Mouse (Mus musculus) common myeloid progenitor, adult 5-6 weeks (primary cell): ENCODE measurements around the gene Slx1b. TPM values are rescaled to one million over a fixed set of nuclear protein-coding genes. Genes with fewer than 3 reads are reported as not detected.
A peak's percentile ranks its signal among the peaks of the same experiment; 100 is the strongest.
"Not testable (repeated sequence)": the region's sequence is repeated elsewhere in the genome, so short reads cannot be mapped to it uniquely, and the experiment has no call there.

Experiments used
- ATAC-seq: replicated peaks from 2 replicates; pipeline ENCODE4 v1.8.0; 2016; ENCODE audit warnings: low read depth, mild to moderate bottlenecking, moderate TSS enrichment, inconsistent platforms; ENCODE audit not compliant: poor library complexity, severe bottlenecking
- total RNA-seq: library from RNA; stranded (forward); fragments of 200-1000, 187-1606 nt; gene quantifications from 2 replicates; pipeline ENCODE4 v1.2.3, GENCODE M21; 2017

Slx1b gene
- 3.4 and 6.0 TPM in 2 replicates for total RNA-seq

DNA sequence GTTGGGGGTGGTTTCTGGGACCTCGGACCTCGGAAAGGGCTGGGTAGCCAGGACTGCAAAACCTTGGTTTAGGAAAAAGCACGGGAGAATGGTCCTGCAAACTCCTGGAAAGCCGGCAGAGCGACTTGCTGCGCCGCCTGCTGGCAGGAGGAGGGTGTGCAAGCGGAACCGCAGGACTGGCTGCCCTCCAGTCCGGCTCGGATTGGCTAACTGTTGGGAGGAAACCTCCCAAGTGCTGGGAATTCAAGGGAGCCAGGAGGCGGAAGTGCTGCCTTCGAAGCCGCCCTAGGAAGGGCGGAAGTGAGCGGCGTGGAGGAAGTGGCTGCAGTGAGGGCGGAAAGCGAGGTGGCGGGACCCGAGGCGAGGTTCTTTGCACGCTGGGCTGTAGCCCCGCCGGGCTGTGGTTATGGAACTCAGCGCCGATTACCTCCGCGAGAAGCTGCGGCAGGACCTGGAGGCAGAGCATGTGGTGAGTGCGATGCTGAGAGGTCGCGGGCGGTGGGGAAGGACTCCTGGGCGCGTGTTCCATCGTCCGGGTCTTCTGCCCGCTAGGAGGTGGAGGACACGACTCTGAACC, at the start of gene Slx1b:
Gene Slx1b, minus strand, starts transcription at position 154 of the 577 bp plus-strand sequence.
- peak; percentile 92 for ATAC-seq

DNA sequence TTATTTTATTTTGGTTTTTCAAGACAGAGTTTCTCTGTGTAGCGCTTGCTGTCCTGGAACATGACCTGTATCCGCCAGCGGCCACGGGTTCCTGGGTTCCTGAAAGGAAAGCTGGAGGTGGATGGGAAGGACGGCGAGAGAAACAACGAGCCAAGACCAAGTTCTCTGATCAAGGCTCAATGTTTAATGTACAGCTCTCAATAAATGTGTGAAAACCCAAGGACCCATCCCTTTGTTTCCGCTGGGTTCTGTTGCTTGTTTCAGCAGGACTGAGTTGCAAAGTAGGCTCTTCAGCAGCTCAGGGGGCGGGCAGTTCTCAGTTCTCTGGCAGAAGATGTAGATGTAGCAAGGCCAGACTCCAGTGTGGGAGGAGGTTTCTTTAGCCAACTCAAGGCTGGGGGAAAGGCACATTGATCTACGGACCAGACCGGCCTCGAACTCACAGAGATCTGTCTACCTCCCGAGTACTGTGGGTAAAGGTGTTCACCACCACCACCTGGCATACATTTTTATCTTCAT, 46.4 kb upstream of the Slx1b start:
- ATAC-seq = no peak

DNA sequence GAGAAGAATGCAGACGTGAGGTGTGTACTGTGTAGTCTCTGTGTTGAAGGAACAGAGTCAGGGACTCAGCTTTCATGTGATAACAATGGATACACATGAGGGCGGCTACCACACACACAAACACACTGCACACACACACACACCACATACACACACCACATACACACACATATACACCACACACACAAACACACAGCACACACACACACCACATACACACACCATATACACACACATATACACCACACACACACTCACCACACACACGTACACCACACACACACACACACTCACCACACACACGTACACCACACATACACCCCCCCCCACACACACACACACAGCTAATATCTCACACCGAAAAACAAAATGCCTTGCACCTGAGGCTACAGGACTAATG, 45.9 kb upstream of the Slx1b start:
- no peak for ATAC-seq

DNA sequence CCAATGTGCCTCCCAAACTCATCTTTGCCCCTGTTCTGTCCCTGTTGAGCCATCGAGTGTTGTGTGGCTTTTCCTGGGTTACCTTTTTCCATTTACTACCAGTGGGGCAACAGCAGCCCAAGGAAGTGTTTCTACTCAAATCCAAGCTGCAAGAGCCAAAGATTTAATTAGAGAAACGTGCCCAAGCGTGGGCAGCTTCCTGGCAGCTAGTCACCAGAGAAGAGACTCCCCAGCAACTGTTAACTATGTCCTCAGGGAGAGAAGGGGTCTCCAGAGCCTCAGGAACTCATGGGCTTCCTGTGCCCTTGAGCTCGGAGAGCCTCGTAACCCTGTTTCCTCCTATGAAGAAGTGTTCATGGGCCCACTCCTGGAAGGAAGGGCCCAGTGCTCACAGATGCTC, 45.4 kb upstream of the Slx1b start:
- ATAC-seq = no peak

DNA sequence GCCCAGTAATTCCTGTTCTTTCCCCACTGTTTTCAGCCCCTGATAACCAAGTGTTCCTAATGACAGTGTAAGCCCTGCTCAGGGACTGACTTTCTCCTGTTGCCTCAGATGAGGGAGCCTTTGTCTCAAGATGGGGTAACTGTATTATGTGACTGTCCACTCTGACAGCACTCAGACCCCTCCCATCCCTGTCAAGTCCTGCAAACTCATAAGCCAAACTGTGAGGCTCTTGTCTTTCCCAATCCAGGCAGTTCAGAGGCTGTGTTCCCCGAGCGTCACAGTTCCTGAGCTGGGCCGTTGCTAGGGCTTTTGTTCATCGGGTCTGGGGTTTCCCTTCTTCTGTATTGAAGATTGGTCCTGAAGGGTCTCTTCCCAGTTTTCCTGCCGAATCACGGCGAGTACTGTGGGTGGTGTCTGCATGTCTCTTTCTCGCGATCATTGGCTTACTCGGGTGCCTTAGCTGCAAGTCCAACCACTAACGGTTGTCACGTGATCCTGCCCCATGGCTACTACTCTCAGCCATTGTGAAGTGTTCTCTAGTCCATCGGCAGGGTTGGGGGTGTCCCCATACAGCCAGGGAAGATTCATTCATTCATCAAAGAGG, 44.6 kb upstream of the Slx1b start:
- ATAC-seq = no peak

DNA sequence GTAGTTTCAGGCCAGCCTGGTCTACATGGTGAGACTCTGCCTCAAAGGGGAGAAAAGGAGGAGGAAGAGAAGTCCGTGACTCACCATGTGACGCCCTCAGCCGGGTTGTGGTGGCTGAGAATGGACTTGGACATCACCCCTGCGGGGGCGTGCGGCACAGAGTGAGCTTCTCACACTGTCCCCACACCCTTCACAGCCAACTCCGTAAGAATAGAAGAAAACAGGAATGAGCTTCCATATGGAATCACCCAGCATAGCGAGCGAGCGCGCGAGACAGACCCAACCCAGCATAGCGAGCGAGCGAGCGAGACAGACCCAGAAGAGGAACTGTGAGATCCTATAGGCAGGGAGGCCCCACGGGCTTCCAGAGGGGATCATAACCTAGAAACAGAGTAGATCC, 44.0 kb upstream of the Slx1b start:
- no peak for ATAC-seq

DNA sequence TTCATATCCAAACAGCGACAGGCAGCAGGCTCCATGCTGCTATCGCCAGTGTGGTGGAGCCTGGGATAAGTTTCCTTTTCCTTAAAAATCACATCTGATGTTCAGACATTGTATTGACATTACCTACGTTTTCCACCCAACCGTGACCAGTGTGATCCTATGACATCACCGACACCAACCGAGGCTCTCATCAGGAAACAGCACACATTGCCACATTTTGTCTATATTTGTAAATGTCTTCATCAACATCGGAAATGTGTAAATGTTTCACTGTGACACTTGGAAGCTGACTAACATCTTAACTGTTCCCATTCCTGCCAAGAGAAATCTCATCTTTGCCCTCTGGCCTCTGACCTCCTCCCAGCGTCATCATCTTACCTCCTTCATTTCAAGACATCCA, 40.5 kb upstream of the Slx1b start:
- no peak for ATAC-seq

DNA sequence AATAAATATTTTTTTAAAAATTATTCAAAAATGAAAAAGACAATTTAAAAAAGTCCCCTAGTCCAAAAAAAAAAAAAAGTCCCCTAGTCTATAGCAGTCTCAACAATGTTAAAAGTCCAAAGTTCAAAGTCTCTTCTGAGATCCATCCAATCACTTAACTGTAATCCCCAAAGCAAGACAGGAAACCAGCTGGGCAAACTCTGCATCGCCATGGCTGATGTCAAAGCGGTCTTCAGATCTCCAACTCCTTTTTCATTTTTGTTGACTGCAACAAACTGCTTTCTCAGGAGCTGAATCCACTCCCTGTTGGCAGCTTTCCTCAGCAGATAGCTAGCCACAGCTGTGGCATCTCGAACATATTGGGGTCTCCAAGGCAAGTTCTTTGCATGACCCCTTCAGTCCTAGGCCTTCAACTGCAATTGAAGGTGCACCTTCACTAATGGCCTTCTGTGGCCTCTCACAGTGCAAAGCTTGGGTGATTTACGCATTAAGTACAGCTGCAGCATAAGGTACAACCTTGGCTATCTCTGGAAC, 34.7 kb upstream of the Slx1b start:
- not testable (repeated sequence) for ATAC-seq

DNA sequence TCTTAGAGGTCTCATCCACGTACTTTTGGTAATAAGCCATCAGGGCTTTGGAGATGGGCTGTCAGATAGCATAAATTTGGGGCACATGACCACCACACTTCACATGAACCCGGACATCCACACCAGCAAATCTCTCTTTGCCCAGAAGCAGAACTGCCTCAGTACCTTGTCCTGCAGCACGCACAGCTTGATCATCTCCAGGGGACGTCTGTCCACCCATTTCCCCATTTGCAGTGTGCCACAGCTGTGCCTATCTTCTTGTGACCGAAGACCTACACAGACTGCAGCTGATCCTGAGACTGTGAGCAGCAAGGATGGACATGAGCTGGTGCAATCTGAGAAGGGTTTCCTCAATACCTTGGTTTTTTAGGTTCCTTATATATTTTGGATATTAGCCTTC, 30.1 kb upstream of the Slx1b start:
- ATAC-seq = peak; percentile 55; the same call in 1 of the 2 replicates

DNA sequence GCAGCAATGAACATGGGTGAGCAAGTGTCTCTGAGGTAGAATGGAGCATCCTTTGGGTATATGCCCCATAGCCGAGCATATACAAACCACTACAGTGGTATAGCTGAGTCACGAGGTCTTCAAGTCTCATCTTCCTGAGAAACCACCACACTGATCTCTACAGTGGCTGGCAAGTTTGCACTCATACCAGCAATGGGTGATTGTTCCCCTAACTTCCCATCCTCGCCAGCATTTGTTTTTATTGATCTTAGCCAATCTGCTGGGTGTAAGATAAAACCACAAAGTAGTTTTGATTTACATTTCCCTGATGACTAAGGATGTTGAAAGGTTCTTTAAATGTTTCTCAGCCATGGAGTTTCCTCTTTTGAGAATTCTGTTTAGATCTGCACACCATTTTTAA, 29.5 kb upstream of the Slx1b start:
- ATAC-seq = peak; percentile 72

DNA sequence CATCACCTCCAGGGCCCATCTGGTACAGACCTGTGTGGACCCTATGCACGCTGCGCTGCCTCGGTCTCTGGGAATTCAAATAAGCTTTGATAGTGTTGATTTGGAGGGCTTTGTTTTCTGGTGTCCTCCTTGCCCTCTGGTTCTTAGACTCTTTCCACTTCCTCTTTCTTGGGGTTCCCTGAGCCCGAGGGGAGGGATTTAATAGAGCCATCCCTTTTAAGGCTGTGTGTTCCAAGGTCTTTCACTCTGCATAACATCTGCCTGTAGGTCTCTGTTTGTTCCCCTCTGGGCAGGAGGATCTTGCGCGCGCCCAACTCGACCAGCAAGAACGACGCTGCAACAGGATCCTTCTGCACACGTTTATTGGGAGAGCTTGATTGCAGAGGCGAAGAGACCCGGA, 26.1 kb upstream of the Slx1b start:
- ATAC-seq = peak; percentile 77

DNA sequence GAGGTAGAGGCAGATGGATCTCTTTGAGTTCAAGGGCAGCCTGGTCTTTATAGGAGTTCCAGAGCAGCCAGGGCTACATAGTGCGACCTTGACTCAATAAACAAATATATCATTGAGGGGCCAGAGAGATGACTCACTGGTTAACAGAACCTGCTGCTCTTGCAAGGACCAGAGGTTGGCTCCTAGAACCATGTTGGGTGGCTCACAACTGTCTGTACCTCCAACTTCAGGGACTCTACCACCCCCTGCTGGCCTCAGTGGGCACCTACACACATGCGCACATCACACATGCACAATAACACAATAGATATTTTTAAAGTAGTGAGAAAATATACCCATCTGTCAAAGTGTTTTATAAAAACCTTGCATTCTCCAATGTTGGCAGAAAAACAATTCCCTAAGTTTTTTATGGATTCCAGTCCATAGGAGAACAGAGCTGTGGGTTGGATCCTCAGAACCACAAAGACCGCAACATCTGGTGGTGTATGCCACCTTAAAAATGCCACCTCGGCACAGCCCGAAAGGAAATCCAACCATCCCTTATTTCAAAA, 23.3 kb upstream of the Slx1b start:
- peak; percentile 36; the same call in 1 of the 2 replicates for ATAC-seq

DNA sequence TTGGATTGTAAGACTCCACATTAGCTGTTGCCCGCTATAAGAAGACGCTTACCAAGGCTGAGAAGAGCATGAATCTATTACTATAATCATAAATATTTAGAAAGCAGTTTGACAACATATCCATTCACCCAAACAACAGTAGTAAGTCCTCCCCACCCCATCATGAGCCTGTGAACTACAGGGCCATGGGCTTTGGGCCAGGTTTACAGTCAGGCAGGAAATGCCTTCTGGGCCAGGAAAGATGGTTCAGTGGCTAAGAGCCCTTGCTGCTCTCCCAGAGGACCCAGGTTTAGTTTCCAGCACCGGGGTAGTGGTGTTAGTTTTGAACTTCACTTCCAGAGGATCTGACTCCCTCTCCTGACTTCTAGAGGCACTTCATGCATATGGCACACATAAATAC, 22.0 kb upstream of the Slx1b start:
- ATAC-seq = no peak

DNA sequence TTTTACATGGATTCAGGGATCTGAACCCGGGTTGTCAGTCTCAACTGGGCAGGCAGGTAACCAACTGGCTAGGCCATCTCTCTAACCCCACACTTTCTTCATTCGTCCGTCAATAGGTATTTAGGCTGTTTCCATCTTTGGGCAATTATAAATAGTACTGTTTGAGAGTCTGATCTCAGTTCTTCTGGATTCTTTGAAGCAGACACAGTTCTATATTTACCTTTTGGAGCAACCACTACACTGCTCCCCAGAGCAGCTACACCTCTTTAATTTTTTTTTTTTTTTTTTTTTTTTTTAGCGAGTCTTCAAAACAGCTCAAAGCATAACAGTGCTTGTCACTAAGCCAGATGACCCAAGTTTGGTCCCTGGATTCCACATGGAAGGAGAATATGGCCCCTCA, 20.1 kb upstream of the Slx1b start:
- no peak for ATAC-seq

DNA sequence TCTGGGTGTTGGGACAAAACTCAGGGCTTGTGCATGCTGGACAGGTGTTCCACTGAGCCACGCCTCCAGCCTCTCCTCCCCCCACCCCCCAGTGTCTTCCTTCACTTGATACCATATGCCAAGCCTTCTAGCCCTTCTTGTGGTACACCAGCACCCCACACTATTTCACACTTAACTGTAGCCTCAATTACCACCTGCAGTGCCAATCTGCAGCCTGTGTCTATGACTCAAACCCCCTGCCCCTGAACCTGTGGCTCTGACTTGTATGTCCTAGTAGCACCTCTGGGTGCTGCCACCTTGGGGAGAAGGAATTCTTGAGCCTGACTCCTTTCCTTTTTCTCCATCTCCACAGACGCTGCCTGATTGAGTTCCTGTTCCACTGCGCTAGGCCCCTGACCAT, 16.3 kb upstream of the Slx1b start:
- ATAC-seq = no peak

DNA sequence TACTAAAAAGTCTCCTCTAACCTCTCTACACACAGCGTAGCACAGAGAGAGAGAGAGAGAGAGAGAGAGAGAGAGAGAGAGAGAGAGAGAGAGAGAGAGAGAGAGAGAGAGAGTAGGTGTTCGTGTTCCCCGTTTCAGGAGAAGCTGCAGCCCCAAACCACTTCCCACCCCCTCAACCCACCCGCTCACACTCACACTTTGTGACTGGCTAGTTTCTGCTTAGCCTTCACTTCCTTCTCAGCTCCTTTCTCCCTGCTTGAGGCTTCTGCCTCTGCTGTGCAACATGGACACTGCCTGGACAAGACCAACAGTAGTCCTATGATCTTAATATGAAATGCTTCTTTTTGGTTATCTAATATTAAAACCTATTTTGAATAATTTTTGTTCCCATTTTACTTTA, 14.7 kb upstream of the Slx1b start:
- ATAC-seq = peak; percentile 53; the same call in 1 of the 2 replicates

DNA sequence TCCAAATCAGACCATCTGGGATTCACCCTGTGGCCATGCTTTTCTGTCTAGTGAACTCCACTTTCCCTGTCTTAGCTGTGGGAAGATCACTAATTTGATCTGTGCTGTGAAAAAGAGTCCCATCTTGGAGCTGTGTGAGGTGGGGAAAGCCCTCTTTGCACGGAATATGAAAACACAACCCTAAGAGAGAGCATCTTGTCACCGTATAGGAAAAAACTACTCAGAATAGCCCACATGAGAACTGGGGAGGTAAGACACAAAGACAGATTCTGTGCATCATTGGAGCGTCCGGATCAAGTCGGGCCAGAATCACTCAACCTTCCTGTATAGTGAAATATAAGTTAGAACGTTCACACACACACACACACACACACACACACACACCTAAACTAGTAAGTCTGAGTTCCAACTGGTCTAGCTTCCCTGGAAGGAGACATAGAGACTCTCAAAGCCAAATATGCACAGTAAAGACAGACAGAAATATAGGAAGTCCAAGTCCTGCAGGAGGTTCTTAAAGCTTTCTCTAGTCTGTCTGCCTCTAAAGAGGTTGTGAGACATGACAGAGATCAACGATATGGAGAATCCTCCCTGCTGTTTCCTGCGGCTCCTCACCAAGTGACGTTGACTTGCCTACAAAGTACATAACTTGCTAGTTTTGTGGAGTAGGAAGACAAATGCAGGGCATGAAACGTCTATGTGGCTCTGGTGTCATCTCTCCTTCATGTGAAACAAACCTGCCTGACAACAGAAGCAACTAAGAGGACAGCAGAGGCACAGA, 12.8 kb upstream of the Slx1b start:
- ATAC-seq = no peak

DNA sequence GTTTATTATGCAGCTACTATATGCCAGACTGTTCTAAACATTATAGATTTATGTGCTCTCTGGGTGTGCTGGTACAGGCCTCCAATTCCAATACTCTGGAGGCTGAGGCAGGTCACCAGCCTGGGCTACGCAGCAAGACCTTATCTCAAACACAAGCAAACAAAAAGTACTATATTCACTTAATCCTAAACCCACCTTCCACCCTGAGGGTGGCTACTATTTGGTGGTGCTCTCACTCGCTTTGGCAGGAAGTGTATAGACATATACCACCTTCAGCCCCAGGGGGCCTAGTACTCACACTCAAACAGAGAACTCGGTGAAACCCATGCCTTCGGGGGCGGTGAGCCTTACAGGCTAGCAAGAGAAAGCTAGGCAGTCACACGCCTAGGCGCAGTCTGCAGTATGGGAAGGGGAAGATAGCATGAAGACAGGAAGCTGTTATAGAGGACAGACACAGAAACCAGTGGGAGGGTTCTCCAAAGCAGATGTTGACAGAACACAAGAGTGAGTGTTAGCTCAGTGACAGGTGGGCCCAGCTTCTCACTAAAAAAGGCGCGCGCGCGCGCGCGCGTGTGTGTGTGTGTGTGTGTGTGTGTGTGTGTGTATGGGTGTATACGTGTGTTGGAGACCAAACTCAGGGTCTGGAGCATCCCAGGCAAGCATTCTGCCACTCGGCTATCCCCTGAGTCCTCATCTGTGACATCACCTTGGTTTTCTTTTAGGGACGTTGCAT, 12.0 kb upstream of the Slx1b start, which contains the start of gene Coro1a:
Gene Coro1a, minus strand, starts transcription at position 346 of the 733 bp plus-strand sequence.
- peak; percentile 29 for ATAC-seq

DNA sequence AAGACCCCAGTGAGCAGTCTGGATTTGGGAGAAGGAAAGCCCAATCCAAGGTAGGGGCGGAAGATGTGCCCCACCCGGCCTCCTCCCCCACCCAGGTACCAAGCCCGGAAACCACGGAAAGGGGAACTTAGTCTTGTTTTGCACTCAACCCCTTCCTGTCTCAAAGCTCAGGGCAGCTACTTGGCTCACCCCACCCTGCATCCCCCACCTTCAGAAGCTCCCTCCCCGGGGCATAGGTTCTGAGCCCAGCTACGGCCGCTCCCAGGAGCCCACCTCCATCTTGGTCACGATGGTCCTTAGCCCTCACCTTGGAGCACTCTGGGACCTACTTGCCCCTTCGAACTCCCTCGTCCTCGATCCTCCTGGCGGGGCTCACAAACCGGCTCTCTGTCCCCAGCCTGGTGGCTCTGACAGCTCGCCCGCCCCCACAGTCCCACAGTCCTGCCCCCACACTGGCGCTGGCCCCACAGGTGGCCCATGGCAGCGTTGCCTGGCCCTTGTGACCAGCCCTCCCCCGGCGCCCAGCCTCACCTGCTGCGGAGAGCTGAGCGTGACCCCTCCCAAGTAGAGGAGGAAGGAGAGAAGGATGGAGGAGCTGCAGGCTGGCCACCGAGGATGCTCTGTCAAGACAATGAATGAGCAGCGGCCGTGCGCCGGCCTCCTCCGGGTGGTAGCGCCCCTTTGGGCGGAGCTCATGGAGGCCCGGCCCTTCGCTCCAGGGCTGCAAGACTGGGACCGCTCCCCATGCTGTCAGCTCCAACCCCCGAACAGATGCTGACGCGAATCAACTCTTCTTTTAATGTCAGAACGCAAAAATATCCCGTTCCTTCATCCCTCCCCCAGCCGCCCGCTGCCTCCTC, 8.8 kb upstream of the Slx1b start:
- ATAC-seq = peak; percentile 57
